Mouse (Mus musculus): Measurements from ENCODE around the gene Cdk2ap2.

DNA sequence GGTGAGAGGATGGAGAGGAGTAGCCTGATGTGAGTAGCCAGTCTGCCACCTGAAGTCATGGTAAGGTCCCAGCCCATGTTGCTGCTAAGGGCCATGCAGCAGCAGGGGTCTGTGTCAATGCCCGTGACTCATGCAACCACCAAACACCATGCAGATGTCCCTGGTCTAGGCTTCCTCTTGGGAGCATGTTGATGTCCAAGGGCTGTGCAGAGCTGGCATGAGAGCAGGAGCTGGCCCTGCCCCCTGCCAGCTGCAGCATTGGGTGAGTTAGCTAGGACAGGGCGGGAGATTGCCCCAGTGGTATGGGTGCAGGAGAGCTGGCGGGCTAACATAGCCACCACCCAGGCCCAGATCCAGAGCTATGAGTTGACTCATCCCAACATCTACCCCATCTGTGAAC lies 6.5 kb upstream of the Cdk2ap2 start:
- TF ChIP-seq POLR2A (IDR thresholded peaks at IDR 0.05; ENCODE audit: insufficient read depth, low read length) (no peak), CTCF (IDR thresholded peaks at IDR 0.05; ENCODE audit: low read depth, low read length) (no peak), EP300 (IDR thresholded peaks at IDR 0.05; ENCODE audit: insufficient read depth, low read depth, low read length) (no peak)

All from ES-Bruce4 (cell line).